Mouse (Mus musculus) bone marrow macrophage, adult 2 months (primary cell): Measurements from ENCODE around the gene Grk6. TPM values are rescaled to one million over a fixed set of nuclear protein-coding genes. Genes with fewer than 3 reads are reported as not detected.
A peak's percentile ranks its signal among the peaks of the same experiment; 100 is the strongest.

Source experiments
- H3K27ac ChIP-seq: 2 replicates; pipeline ENCODE4 v1.5.1; 2012; ENCODE audit warnings: low read depth, low read length; ENCODE audit not compliant: insufficient read depth
- H3K4me1 ChIP-seq: 2 replicates; pipeline ENCODE4 v1.6.1; 2012; ENCODE audit warnings: low read length; ENCODE audit not compliant: control insufficient read depth, insufficient read depth
- H3K4me3 ChIP-seq: 2 replicates; pipeline ENCODE4 v1.5.1; 2012; ENCODE audit warnings: mild to moderate bottlenecking, low read length, moderate library complexity; ENCODE audit not compliant: insufficient read depth
- CTCF ChIP-seq: IDR thresholded peaks from 2 replicates; pipeline ENCODE4 v1.5.1; 2012; ENCODE audit warnings: low read depth, mild to moderate bottlenecking, low read length, moderate library complexity
- POLR2A ChIP-seq: IDR thresholded peaks from 2 replicates; pipeline ENCODE4 v1.6.1; 2012; ENCODE audit warnings: mild to moderate bottlenecking, low read depth, low read length, borderline replicate concordance
- polyA plus RNA-seq: library from polyadenylated mRNA; stranded (reverse); fragments of >200 nt; gene quantifications from 2 replicates; pipeline ENCODE4 v1.2.4, GENCODE M21; 2012; ENCODE audit not compliant: missing spikeins, insufficient read depth, insufficient read length

The Grk6 gene
- polyA plus RNA-seq, 1 experiment, result 43.0 TPM

GRCm38 (mm10) chr13:55483593-55483992 is 38.7 kb downstream of the Grk6 start:
- TF ChIP-seq CTCF, result no peak
- TF ChIP-seq POLR2A, result no peak
- Histone ChIP-seq H3K4me3 (no peak overlapping the region), H3K4me1 (peaks cover 6% of the 10 kb centered on the region), H3K27ac (no peak overlapping the region)

- Histone ChIP-seq H3K27ac (no peak overlapping the region), H3K4me1 (no peaks in the 10 kb centered on the region), H3K4me3 (no peak overlapping the region)
- TF ChIP-seq CTCF, result no peak
- TF ChIP-seq POLR2A, result no peak
Observed at GRCm38 (mm10) chr13:55484520-55485088, 39.7 kb downstream of the Grk6 start.

GRCm38 (mm10) chr13:55486029-55486794 is 41.3 kb downstream of the Grk6 start:
- no peak for TF ChIP-seq CTCF
- TF ChIP-seq POLR2A, result no peak
- H3K4me3 ChIP-seq, result no peak overlapping the region
- H3K4me1 ChIP-seq, result no peaks in the 10 kb centered on the region
- H3K27ac ChIP-seq, result no peak overlapping the region

GRCm38 (mm10) chr13:55486916-55487577 is 42.2 kb downstream of the Grk6 start:
- 0 out of 2 replicates have a peak overlapping the region, but pooled peaks have one; percentile 1 for H3K4me3 ChIP-seq
- H3K27ac ChIP-seq, result no peak overlapping the region
- no peaks in the 10 kb centered on the region for H3K4me1 ChIP-seq
- TF ChIP-seq CTCF, result no peak
- no peak for TF ChIP-seq POLR2A

- Histone ChIP-seq H3K4me1 (no peaks in the 10 kb centered on the region), H3K27ac (no peak within 1 kb of the TSS), H3K4me3 (peak within 1 kb of the TSS; percentile 41)
- TF ChIP-seq POLR2A, result no peak
- no peak for TF ChIP-seq CTCF
Observed at GRCm38 (mm10) chr13:55487578-55488498, 43.0 kb downstream of the Grk6 start, which contains the start of gene Dbn1. TSS of gene Dbn1 (minus strand) at chr13:55488111.

- no peak for TF ChIP-seq POLR2A
Observed at GRCm38 (mm10) chr13:55494257-55494656, 49.4 kb downstream of the Grk6 start.

GRCm38 (mm10) chr13:55494883-55495621 is 50.2 kb downstream of the Grk6 start:
- TF ChIP-seq POLR2A (no peak), CTCF (no peak)
- Histone ChIP-seq H3K4me1 (no peaks in the 10 kb centered on the region), H3K4me3 (no peak overlapping the region), H3K27ac (no peak overlapping the region)

More at GRCm38 (mm10) chr13:55494257-55494656, 49.4 kb downstream of the Grk6 start:
- Histone ChIP-seq H3K27ac (no peak overlapping the region), H3K4me3 (no peak overlapping the region), H3K4me1 (no peaks in the 10 kb centered on the region)

GRCm38 (mm10) chr13:55495702-55496101 is 50.8 kb downstream of the Grk6 start:
- H3K4me3 ChIP-seq, result no peak overlapping the region
- no peak for TF ChIP-seq POLR2A
- TF ChIP-seq CTCF, result no peak
- H3K27ac ChIP-seq, result no peak overlapping the region
- H3K4me1 ChIP-seq, result no peaks in the 10 kb centered on the region

- no peak for TF ChIP-seq POLR2A
- no peak for TF ChIP-seq CTCF
- no peaks in the 10 kb centered on the region for H3K4me1 ChIP-seq
- H3K27ac ChIP-seq, result no peak overlapping the region
- no peak overlapping the region for H3K4me3 ChIP-seq
Observed at GRCm38 (mm10) chr13:55496661-55497060, 51.8 kb downstream of the Grk6 start.

GRCm38 (mm10) chr13:55498906-55499305 is 54.0 kb downstream of the Grk6 start:
- TF ChIP-seq POLR2A (no peak), CTCF (no peak)
- Histone ChIP-seq H3K4me1 (no peaks in the 10 kb centered on the region), H3K4me3 (no peak overlapping the region), H3K27ac (no peak overlapping the region)
